Mouse (Mus musculus): Measurements from ENCODE around the gene Zg16.
"Not testable (repeated sequence)": the region's sequence is repeated elsewhere in the genome, so short reads cannot be mapped to it uniquely, and the experiment has no call there.

The Zg16 gene

GRCm38 (mm10) chr7:127087278-127088010, at the start of gene Zg16:
Gene Zg16, minus strand, starts transcription at chr7:127087328.
- in situ Hi-C loops (cut with MboI, MseI) = not testable (repeated sequence)

GRCm38 (mm10) chr7:127136181-127137071, 49.3 kb upstream of the Zg16 start:
- in situ Hi-C loops (cut with MboI, MseI) = loop anchor here (5.0 kb wide), 1 partner anchor 46 kb away; no protein-coding TSS in a partner anchor

- in situ Hi-C loops (cut with MboI, MseI) = loop anchor here (5.0 kb wide), 1 partner anchor 47 kb away; no protein-coding TSS in a partner anchor
Observed at GRCm38 (mm10) chr7:127134821-127135447, 47.8 kb upstream of the Zg16 start.

- in situ Hi-C loops (cut with MboI, MseI) = no loop called here
Observed at GRCm38 (mm10) chr7:127133125-127133524, 46.0 kb upstream of the Zg16 start.

- in situ Hi-C loops (cut with MboI, MseI) = no loop called here
Observed at GRCm38 (mm10) chr7:127129638-127130037, 42.5 kb upstream of the Zg16 start.

- in situ Hi-C loops (cut with MboI, MseI) = no loop called here
Observed at GRCm38 (mm10) chr7:127121911-127122270, 34.8 kb upstream of the Zg16 start, which contains the start of gene Qprt. Gene Qprt, minus strand, starts transcription at chr7:127122226.

- in situ Hi-C loops (cut with MboI, MseI) = no loop called here
Observed at GRCm38 (mm10) chr7:127121061-127121910, 34.2 kb upstream of the Zg16 start.

GRCm38 (mm10) chr7:127118671-127119445, 31.7 kb upstream of the Zg16 start:
- in situ Hi-C loops (cut with MboI, MseI) = no loop called here

- in situ Hi-C loops (cut with MboI, MseI) = no loop called here
Observed at GRCm38 (mm10) chr7:127117948-127118347, 30.8 kb upstream of the Zg16 start.

GRCm38 (mm10) chr7:127116331-127116935, 29.3 kb upstream of the Zg16 start:
- in situ Hi-C loops (cut with MboI, MseI) = no loop called here

- in situ Hi-C loops (cut with MboI, MseI) = no loop called here
Observed at GRCm38 (mm10) chr7:127114920-127115319, 27.8 kb upstream of the Zg16 start.

- in situ Hi-C loops (cut with MboI, MseI) = no loop called here
Observed at GRCm38 (mm10) chr7:127113614-127114259, 26.6 kb upstream of the Zg16 start.

GRCm38 (mm10) chr7:127112921-127113597, 25.9 kb upstream of the Zg16 start:
- in situ Hi-C loops (cut with MboI, MseI) = no loop called here

GRCm38 (mm10) chr7:127112251-127112841, 25.2 kb upstream of the Zg16 start:
- in situ Hi-C loops (cut with MboI, MseI) = no loop called here

- in situ Hi-C loops (cut with MboI, MseI) = no loop called here
Observed at GRCm38 (mm10) chr7:127111461-127111860, 24.3 kb upstream of the Zg16 start.

GRCm38 (mm10) chr7:127110239-127111007, 23.3 kb upstream of the Zg16 start:
- in situ Hi-C loops (cut with MboI, MseI) = no loop called here

GRCm38 (mm10) chr7:127105551-127105950, 18.4 kb upstream of the Zg16 start:
- in situ Hi-C loops (cut with MboI, MseI) = loop anchor here (5.0 kb wide), 2 partner anchors 33 to 278 kb away; no protein-coding TSS in a partner anchor

Data from T-helper 2 cell (primary cell).